In the genomic region with DNA sequence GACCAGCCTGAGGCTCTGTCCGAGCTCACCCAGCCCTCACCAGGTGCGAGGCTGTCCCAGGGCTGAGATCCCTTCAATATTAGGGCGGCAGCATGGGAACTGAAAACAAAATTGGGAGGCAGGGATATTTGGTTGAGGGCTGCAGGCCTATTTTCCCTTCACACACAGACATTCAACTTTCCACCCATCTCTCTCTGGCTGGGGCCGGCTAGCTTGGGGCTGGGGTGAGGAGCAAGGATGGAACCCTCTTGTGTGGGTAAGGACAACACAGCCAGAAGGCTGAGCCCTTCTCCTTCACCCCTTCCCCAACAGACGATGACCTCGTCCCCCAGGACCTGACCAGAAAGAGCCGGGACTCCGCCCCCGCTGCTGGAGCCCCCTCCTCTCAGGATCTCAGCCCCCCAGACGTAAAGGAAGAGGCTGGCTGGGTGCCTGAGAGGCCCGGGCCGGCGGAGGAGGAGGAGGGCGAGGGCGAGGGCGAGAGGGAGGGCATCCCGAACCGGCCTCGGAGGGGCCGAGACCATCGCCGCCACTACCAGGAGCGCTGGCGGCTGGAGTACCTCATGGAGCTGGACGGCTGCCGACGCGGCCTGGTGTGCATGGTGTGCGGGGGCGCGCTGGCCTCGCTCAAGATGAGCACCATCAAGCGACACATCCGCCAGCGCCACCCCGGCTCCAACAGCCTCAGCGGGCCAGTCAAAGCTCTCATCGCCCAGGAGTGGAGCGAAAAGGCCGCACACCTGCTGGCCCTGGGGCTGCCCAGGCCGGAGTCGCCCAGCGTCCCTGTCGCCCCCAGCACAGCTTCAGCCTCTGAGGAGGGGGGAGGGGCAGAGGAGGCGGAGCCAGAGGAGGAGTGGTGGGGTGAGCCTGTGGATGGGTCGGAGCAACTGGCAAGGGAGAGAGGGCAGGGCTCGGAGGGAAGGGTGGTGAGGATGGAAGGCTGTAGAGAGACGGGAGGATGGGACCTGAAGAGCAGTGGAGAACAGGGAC, we compare ENCODE assay signal across 9 mouse cellular contexts. TPM values are rescaled to one million over a fixed set of nuclear protein-coding genes. Genes with fewer than 3 reads are reported as not detected.
DNase-seq lines count a peak whose midpoint lies in the region; ATAC-seq and TF ChIP-seq lines count a peak whose summit lies in the region.
"Had no signal": no experiment of that assay in that cellular context is flagged by ENCODE, and none has a peak within 500 bp of the region (broad histone marks: within the 10 kb centered on the region; RNA-seq: fewer than 3 reads in every experiment).

No protein-coding gene starts in this region.

- WGBS in kidney, postnatal 0 days: 22% methylated on average over 48 of the region's 48 CpGs
- 6% methylated on average over 48 of the region's 48 CpGs for WGBS in neural tube, embryonic 12.5 days

- no peak overlapping the region for H3K27ac ChIP-seq in kidney, postnatal 0 days
- peak overlapping the region; percentile 88 for H3K27ac ChIP-seq in neural tube, embryonic 12.5 days

- peak overlapping the region; percentile 51 for H3K4me2 ChIP-seq in kidney, postnatal 0 days (ENCODE audit: low read length)
- peak overlapping the region; percentile 83 for H3K4me2 ChIP-seq in neural tube, embryonic 12.5 days (replicated peaks)

- no peak overlapping the region for H3K9ac ChIP-seq in kidney, postnatal 0 days (ENCODE audit: low read depth, low read length)
- peak overlapping the region; percentile 71 for H3K9ac ChIP-seq in neural tube, embryonic 12.5 days

- H3K4me1 ChIP-seq in kidney, postnatal 0 days (replicated peaks; ENCODE audit: insufficient read depth, low read length): peaks cover 41% of the 10 kb centered on the region
- H3K4me1 ChIP-seq in neural tube, embryonic 12.5 days: peaks cover 64% of the 10 kb centered on the region

- no peaks in the 10 kb centered on the region for H3K27me3 ChIP-seq in kidney, postnatal 0 days (ENCODE audit: insufficient read depth, low read length)
- no peaks in the 10 kb centered on the region for H3K27me3 ChIP-seq in neural tube, embryonic 12.5 days (replicated peaks)

- H3K36me3 ChIP-seq in kidney, postnatal 0 days (ENCODE audit: insufficient read depth, low read length): peaks cover 31% of the 10 kb centered on the region
- peaks cover 61% of the 10 kb centered on the region for H3K36me3 ChIP-seq in neural tube, embryonic 12.5 days

- DNase-seq in kidney, adult 18-20 months: peak; percentile 23
- DNase-seq in kidney, adult 8-10 months: no peak
- peak; percentile 88 for DNase-seq in embryo, embryonic 9.5 days (ENCODE audit: extremely low spot score)
- peak; percentile 31 to 62 for DNase-seq in gastrocnemius, postnatal 4 days (ENCODE audit: low spot score in 2 of 2)
- DNase-seq in kidney, postnatal 0 days (ENCODE audit: low spot score): peak; percentile 71
- peak; percentile 55 for DNase-seq in liver

- peak overlapping the region; percentile 22 for H3K4me3 ChIP-seq in kidney, postnatal 0 days (replicated peaks; ENCODE audit: low read depth, low read length)
- peak overlapping the region; percentile 38 for H3K4me3 ChIP-seq in neural tube, embryonic 12.5 days
- H3K4me3 ChIP-seq: erythroblast, embryonic 14.5 days had no signal

- no peaks in the 10 kb centered on the region for H3K9me3 ChIP-seq in kidney, postnatal 0 days (replicated peaks; ENCODE audit: low read length)
- no peaks in the 10 kb centered on the region for H3K9me3 ChIP-seq in neural tube, embryonic 12.5 days

- no peak for TF ChIP-seq CTCF in kidney, postnatal 0 days (IDR thresholded peaks at IDR 0.05; ENCODE audit: low read depth)

- ATAC-seq in kidney, postnatal 0 days (replicated peaks; ENCODE audit: low FRiP score, low read depth): peak; percentile 26
- peak; percentile 45 for ATAC-seq in neural tube, embryonic 12.5 days (ENCODE audit: low FRiP score, low read depth)
- no peak for ATAC-seq in activated CD4-positive, CD25-positive, alpha-beta regulatory T cell, adult 4 months

RNA-seq across cellular contexts. Expression of a gene that starts 4.5 kb away (rescaled TPM):
- 10 to 100 TPM; 34.4 to 34.7 TPM for total RNA-seq in gastrocnemius, postnatal 4 days (2021)
- polyA plus RNA-seq in kidney, postnatal 0 days (2015; fragmentation: Nextera tagmentation; extraction: Ambion mirVana): 4.8 and 5.2 TPM in 2 replicates
- 21.6 and 22.7 TPM in 2 replicates for polyA plus RNA-seq in neural tube, embryonic 12.5 days (2016; fragmentation: Nextera tagmentation; extraction: Ambion mirVana)
- polyA plus RNA-seq in activated CD4-positive, CD25-positive, alpha-beta regulatory T cell, adult 4 months (2017; shearing (Covaris generic)): under 1 TPM in 1 of 2 experiments, not detected in 1; 0.12 TPM

RNA-seq across cellular contexts. Expression of a gene that starts 39.1 kb away (rescaled TPM):
- total RNA-seq in gastrocnemius, postnatal 4 days (2021): 10 to 100 TPM; 18.2 to 20.1 TPM
- polyA plus RNA-seq in kidney, postnatal 0 days (2015; fragmentation: Nextera tagmentation; extraction: Ambion mirVana): 19.2 and 21.9 TPM in 2 replicates
- 42.8 and 46.6 TPM in 2 replicates for polyA plus RNA-seq in neural tube, embryonic 12.5 days (2016; fragmentation: Nextera tagmentation; extraction: Ambion mirVana)
- polyA plus RNA-seq in activated CD4-positive, CD25-positive, alpha-beta regulatory T cell, adult 4 months (2017; shearing (Covaris generic)): 1 to 10 TPM; 1.5 to 5.3 TPM

Comparison
In these comparisons a context has a peak if more than half of its experiments do, and no peak if none do; other contexts are left out.
1. DNase-seq: peak in kidney, adult 18-20 months (single experiment), embryo, embryonic 9.5 days (single experiment), gastrocnemius, postnatal 4 days (2 of 2), kidney, postnatal 0 days (single experiment) and liver (single experiment); none in kidney, adult 8-10 months (0 of 2).